Mouse (Mus musculus): ENCODE measurements around the gene Zfp553.

The Zfp553 gene

DNA sequence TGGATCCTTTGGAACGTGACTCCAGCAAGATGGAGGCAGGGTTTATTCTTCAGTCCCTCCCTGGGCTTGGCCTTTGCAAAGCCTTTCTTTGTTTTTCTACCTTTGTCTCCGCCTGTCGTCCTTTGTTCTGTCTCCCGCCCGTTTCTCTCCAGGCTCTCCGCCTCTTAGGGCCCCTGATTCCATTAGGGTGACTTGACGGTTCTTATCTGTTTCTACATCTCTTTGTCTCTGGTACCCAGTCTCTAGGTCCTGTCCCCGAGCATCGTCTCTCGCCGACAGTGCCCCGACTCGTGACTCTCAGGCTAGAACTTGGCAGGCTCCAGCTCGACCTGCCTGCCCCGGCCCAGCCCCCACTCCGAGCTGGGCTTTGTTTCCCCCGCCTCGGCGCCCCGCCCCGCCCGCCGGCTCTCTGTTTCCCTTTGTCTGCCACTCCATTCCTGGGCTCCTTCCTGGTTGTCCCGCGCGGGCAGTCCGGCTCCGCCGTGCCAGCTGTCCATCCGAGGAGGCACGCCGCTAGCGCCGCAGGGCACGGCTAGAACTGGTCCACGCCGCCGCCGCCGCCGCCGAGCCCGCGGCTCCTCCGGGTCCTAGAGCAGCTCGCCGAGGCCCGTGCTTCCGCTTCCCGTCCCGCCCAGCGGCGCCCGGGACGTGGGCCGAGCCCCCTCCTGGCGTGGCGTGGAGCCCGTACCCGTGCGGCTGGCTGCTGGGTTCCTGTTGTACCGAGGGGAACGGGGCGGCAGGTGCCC, at the start of gene Zfp553, which contains the start of gene Sept1:
Zfp553 (plus strand) TSS at position 440 of the 746 bp plus-strand sequence.
Sept1 (minus strand) TSS at position 509 of the 746 bp plus-strand sequence.
- peak; percentile 89 for DNase-seq (ENCODE audit: low spot score)

DNA sequence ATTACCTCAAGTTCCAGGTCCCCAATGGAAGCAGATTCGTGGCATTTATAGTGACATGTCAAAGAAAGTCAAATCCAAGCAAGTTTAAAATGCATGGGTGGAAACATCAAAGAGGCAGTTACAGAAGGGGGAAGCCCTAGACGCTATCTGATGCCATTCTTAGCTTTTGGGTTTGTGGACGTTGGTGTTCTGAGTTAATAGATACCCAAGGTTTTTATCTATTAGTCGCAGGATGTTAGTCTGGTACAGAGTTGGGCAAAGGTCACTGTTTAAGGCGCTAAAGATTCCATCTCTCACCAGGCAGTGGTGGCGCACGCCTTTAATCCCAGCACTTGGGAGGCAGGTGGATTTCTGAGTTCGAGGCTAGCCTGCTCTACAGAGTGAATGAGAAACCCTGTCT, 49.5 kb upstream of the Zfp553 start:
- no peak for DNase-seq (ENCODE audit: low spot score)

DNA sequence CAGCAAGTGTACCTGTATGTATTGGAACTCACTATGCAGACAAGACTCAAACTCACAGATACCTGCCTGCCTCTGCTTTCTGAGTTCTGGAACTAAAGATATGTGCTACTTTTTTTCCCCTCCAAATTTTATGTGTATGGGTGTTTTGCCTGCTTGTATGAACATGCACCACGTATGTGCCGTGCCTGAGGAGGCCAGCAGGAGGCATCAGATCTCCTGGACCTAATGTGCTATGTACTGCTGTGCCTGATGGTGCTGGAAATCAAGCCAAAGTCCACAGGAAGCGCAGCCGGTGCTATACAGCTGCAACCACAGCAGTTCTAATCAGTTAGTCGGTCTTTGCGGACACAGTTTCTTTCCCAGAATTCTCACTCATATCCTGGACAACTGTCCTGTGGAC, 49.0 kb upstream of the Zfp553 start:
- DNase-seq (ENCODE audit: low spot score): peak; percentile 37

DNA sequence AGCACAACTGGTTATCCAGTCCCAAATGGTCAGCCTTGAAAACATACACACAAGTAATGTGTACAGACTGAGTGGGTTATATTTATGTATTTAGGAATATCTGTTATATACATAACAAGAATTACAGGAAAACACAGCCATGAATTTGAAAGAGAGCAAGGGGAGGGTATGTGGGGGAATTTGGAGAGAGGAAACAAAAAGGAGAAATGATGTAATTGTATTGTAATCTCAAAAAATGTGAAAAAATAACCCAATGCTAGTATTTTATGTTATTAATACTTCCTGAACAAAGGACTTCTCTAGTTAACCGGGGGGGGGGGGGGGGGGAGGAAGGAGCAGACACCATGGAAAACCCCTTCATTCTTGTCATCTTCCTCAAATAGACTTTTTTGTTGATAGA, 48.1 kb upstream of the Zfp553 start:
- no peak for DNase-seq (ENCODE audit: low spot score)

DNA sequence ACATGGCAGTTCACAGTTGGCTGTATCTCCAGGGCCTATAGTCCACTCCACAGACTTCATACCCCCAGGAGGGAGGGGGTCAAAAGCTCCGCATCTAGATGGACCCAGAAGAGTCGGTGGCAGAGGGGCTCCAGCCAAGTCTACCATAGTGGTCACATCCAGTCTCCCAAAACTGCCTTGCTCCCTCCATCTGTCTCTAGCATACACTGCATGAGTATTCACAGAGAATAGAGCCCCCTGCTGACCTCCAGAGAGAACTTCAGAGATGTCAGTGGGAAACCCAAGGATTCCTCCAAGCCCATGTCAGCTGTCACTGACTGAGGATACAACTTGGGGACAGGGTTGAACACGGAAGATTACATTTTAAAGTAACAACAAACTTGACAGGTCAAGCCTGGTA, 47.3 kb upstream of the Zfp553 start:
- peak; percentile 39 for DNase-seq (ENCODE audit: low spot score)

DNA sequence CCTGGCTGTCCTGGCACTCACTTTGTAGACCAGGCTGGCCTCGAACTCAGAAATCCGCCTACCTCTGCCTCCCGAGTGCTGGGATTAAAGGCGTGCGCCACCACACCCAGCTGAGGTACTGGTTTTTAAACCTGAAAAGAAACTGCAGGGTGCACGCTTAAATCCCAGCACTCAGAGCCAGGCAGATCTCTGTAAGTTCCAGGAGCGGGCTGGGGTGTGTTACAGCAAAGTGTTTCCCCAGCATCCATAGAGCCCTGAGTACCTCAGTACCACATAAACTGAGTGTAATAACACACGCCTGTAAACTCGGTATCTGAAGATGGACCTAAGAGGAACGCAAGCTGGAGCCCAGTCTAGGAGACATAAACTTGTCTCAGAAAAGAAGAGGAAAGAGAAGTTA, 45.5 kb upstream of the Zfp553 start:
- no peak for DNase-seq (ENCODE audit: low spot score)

DNA sequence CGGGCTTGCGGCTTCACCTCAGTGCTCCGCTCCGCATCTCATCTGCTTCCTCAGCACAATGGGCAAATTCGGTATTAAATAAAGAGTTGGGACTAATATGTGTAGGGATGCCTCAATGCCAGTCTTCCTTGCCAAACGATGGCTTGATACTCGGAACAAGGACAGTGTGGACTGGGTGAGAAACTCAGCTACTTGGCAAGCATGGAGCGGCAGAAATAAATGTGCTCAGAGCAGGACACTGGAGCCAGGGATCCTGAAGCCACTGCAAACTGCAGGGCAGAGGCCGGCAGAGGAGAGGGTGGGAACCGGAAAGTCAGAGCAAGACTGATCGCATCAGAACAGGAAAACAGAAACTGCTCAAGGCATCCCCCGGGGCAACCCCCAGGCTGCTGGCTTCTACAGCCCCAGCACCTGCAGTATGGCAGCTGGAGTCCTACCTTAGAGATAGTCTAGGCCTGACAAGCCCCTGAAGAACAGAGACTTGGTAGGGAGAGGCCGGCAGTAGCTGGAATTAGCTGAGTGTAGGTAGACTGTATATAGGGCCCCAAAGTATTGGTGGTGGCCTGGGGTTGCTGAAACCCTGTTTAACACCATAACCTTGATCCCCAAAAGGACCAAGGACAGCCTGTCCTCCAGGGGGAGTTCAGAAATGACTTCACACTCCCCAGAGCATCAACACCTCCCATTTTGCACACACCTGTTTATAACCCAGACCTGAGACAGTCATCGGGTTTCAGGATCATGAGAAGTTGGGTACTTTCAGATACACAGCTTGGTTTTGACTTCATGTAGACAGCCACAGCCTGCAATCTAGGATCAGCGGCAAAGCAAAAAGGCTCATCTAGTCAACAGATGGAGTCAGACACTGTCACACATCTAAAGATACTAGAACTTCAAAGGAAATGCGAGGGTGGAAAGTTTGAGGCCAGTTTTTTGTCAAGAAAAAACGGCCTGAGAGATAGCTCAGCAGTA, 44.3 kb upstream of the Zfp553 start:
- DNase-seq (ENCODE audit: low spot score): no peak

DNA sequence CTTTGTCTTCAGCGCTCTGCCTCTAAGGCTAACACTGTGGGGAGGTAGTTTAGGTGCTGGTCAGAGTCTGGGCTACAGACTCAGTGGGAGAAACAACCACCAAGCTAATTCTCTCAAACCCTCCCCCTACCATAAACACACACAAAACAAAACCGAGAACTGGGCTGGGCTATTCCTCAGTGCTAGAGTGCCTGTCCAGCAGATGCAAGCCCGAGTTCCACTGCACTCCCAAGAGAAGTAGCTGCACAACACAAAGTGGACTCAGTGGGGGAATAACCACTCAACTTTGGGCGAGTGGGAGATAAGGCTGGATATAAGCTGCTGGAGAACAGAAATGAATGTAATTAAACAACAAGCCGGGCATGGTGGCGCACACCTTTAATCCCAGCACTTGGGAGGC, 42.2 kb upstream of the Zfp553 start:
- DNase-seq (ENCODE audit: low spot score): no peak

DNA sequence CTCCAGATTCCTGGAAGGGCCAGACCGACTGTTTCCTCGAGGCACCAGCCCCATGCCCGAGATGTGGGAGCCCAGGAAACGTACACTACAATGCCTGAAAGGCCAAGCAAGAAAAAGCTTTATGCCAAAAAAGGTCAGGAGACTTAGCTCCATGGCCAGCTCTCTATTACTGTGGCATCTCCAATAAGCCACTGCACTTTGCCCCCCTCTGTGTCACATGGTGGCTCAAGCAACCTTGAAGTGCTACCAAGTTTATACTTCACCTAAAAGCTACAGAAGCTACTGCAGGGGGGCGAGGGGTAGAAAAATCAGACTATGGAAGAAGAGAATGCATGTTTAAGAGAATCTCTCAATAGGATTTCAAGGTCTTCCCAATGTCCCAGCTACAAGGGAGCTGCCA, 39.9 kb upstream of the Zfp553 start:
- DNase-seq (ENCODE audit: low spot score): no peak

DNA sequence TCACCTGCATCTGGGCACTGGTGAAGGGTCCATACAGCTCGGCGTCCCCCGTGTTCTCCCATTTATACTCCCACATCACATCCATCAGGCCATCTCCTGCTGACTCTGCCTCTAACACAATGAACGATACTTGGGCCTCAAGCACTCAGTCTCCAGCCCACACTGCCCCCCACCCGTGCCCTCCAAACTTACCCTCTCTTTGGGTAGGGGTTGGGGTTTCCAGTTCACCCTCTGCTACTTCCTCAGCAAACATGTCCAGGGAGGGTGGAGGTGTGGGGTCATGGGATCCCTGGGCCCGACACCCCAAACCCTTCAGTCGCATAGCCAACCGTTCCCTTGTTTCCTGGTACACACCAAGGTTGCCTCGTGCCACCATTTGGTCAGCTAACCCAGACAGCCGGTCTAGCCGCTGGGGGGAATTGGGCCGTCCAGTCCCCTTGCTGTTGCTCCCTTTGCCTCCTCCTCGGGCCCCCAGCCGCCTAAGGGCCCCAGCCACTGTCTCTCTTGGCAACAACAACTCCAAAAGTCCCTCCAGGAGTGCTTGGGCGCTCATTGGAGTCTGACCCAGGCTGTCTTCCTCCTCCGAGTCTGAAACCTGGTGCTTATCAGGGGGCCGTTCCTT, 38.7 kb upstream of the Zfp553 start:
- DNase-seq (ENCODE audit: low spot score): no peak

DNA sequence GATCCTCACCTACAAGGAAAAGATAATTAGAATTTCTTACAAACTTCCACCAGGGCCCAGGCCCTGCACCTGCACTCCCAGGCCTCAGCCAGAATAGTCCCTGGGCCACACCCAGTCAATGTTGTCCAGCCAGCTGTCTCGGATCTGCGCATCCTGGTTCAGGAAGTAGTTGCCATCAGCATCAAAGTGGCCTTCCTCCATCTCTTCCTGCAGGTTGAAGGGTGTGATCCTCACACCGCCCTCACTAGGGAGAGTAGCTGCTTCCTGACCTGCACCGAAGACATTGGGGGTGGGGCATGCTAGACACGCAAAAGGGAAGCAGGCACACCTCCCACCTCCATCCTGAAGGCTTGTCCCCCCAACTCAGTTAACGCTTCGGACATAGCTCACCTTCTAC, 38.2 kb upstream of the Zfp553 start:
- no peak for DNase-seq (ENCODE audit: low spot score)

DNA sequence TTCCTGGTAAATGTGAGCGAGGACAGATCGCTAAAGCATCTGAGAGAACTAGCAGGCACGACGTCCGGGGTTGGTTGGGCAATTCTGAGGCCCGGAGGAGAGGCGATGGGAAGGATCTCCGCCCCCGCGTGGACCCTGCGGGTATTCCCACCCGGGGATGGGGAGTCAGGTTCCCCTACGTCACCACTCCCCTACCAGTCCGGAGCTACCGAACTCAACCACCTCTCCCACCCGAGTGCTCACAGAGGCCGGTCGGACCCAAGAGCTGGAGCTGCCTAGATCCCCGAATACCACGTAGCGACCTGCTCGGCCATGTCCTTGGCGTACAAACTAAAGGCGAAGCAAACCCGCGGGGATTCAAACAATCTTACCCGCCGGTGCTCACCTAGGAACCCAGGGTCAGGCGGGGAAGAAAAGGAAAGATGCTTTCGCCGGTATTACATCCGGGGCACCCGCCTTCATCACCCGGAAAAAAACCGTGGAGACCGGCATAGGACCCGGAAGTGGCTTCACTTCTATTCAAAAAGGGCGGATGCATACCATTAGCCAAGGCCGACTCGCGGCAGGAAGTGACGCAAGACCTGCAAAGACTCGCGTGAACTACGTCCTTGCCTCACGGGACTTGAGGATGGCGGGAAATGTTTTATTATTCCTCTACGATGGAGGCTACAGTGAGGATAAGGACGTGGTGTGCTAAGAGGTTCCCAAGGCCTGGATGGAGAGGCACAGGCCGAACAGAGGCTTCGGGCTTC, 37.1 kb upstream of the Zfp553 start, which contains the start of gene Cd2bp2:
Cd2bp2 (minus strand) TSS at position 507 of the 752 bp plus-strand sequence.
- peak; percentile 99 for DNase-seq (ENCODE audit: low spot score)

DNA sequence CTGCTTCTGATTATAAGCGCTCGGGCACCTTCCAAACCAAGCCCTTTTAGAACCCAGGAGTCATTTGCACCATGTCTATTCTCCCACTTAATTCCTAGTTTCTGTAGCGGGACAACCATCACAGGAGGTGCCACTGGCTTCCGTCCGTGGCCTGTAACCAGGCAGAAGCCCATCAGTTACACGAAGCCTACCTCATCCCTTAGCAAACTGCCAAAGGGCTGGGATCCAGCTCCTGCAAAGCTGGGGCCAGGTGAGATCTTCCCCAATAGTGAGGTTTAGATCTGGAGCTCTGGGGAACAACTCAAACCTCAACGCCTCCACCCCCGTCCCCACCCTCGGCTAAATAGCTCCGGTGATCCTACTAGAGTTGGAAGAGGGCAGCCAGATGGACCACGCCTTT, 36.4 kb upstream of the Zfp553 start:
- DNase-seq (ENCODE audit: low spot score): no peak

DNA sequence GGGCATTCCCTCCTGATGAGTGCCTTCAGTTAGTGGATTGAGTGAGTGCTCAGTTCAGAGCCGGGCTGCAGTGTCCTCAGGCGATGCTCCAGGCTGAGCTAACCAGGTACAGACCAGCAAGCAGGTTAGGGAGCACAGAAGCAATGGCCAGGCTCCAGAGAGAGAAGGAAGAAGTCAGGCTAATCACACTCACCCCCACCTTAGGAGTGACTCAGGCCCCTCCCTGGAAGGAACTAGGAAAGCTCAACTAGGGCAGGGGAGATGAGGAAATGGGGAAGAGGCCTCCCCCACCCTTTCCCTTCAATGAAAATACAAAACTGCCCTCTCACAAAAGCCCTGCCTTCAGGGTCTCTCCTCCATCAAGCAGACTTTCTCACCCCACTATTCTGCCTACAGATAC, 26.3 kb upstream of the Zfp553 start:
- no peak for DNase-seq (ENCODE audit: low spot score)

DNA sequence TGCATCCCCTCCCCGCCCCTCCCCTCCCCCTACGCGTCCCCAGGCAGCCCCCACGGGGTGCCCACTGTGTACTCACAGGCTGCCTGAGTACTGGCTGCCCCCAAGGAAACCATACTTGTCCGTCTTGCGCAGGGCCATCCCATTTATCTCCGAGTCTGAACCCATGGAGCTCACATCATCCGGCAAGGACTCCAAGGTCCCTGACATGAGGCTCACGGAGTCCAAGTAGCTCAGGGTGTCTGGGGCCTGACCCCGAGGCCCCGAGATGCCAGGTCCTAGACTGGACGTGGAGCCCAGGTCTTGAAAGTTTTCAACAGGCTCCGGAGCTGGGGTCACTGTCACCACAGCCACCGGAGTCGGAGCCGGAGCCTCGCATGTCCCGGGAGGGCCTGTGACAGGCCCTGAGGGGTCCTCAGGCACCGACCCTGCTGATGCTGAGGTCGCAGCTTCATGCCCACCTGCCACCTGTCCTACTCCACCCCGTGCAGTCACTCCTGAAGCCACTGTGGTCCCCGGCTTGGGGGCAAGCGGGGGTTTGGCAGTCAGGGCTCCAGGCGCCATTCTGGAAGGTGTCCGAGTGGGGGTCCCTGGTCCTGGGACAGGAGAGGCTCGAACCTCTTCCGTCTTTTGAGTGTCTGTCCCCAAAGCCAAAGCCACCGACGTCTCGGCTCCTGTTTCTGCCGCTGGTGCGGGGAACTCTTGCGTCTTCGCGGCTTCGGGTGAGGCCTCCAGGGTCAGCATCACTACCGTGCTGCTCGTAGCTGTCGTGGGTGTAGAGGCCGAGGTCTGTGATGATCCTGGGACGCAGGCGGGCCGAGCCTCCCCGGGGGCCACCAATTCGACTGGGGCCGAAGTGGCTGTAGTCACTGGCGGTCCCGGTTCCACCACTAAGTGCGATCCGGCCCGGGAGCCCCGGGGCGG, 25.2 kb upstream of the Zfp553 start:
- DNase-seq (ENCODE audit: low spot score): peak; percentile 35

DNA sequence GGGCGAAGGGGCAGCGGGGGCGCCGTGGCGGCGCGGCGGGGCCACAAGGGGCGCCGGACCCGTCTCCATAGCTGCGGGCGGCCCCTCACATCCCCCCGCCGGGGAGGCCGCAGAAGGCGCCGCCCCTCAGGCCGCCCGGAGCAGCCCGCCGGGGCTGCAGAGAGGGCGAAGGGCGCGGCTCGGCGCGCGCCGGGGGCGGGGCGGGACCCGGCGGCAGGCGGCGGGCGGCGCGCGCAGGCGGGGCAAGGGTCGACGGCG, 24.6 kb upstream of the Zfp553 start, which contains the start of gene Tbc1d10b:
Tbc1d10b (minus strand) TSS at position 174 of the 258 bp plus-strand sequence.
- DNase-seq (ENCODE audit: low spot score): no peak

DNA sequence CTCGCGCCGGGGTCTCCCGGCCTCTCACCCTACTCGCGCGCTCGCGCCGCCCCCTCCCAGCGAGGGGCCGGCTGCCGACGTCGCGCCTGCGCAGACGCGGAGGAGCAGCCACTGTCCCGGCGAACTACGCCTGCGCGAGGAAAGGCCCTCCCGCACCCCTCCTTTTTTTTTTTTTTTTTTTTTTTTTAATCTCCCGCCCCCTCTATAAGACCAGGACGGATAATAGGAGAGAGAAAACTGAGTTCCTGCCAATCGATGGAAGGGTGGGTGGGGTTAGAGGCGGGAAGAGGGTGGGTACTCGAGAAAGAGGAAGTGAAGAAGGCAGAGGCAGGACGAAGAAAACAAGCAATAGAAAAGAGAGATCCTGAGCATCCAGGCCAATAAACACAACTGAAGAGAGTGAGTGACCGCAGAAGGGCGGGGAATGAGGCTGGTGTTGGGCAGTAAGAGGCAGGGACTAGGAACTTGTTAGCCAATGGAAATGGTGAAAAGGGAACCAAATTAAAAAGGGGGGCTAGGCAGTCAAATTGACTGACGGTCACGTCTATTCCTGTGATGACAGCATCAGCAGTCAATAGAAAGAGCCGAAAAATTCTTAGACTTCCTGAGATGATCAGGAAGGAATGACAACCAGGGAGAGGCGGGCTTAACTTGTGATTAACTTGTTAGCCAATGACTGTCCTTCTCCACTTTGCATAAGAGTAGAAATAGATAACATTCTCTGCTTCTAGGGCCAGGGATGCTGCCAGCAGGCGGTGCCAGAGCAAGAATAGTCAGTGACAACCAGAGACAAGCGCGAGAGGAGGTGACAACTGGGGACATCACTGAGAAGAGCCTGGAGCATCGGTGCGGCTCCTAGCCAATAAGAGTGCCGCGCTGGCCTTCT, 24.1 kb upstream of the Zfp553 start, which contains the start of gene Mylpf:
Mylpf (plus strand) TSS at position 338 of the 886 bp plus-strand sequence.
- DNase-seq (ENCODE audit: low spot score): peak; percentile 94

DNA sequence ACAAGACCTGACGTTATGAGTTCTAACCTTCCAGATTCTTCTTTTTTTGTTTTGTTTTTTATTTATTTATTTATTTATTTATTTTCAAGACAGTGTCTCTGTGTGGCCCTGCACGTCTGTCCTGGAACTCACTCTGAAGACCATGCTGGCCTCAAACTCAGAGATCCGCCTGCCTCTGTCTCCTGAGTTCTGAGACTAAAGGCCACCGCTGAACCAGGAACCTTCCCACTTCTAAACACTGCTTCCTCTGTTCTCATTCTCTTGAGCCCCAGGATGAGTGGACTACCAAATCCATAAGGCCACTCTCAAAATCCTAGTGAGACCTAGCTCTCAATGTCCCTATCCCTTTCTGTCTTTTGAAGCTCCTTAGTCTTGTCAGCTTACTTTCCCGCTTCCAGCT, 23.0 kb upstream of the Zfp553 start:
- no peak for DNase-seq (ENCODE audit: low spot score)

DNA sequence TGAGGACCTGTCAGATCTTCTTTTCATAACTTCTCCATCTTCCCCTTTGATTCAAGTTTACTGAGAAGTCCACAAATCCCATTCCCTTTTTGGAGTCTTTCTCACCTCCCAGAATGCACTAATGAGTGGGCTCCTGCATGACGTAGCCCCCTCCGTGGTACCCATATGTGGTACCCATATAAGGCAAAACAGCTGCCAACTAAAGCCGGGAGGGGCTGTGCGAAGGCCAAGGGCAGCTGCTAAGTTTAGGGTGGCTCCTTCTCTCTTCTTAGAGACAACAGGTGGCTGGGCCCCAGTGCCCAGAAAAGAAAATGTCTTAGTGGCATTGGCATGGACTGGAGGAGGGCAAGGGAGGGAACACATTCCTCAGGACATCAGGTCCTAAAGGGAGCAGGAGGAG, 22.6 kb upstream of the Zfp553 start:
- DNase-seq (ENCODE audit: low spot score): no peak
